Mouse (Mus musculus) brain, embryonic 18.5 days (tissue): Measurements from ENCODE around the gene AF067061.
"Not testable (repeated sequence)": the region's sequence is repeated elsewhere in the genome, so short reads cannot be mapped to it uniquely, and the experiment has no call there.

Source experiments
- DNase-seq: peaks from one replicate; pipeline ENCODE4 v3.0.0-alpha.2; 2012; ENCODE audit warnings: low read depth, low spot score

AF067061 gene

DNA sequence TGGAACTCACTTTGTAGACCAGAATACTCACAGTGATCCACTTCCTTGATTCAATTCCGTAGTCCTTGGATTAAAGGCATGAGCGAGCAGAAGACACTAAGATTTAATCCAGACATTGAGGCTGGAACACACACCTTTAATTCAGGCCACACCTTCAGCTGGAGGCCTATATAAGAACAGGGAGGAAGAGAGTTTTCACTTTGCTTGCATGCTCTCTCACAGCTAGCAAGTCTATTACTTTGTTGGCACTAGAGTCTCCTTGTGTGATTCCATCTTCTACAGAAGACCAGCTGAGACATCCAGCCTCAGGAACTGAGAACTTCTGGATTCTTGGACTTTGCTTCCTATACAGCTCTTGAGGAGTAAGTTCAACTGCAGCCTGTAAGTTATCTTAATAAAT lies at the start of gene AF067061:
TSS of gene AF067061 (plus strand) at position 245 of the 400 bp plus-strand sequence.
- not testable (repeated sequence) for DNase-seq

DNA sequence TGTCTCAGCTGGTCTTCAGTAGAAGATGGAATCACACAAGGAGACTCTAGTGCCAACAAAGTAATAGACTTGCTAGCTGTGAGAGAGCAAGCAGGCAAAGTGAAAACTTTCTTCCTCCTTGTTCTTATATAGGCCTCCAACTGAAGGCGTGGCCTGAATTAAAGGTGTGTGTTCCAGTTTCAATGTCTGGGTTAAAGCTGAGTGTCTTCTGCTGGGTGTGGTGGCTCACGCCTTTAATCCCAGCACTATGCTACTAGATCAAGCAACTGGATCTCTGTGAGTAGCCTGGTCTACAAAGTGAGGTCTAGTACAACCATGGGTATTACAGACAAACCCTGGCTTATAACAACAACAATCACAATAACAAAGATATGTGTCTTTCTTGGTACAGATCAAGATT lies 47.1 kb upstream of the AF067061 start, which contains the start of gene Gm21762:
TSS of gene Gm21762 (minus strand) at position 101 of the 400 bp plus-strand sequence.
- not testable (repeated sequence) for DNase-seq

GRCm38 (mm10) chr13:120220922-120221321 lies 42.0 kb upstream of the AF067061 start:
- DNase-seq: not testable (repeated sequence)

GRCm38 (mm10) chr13:120223012-120223659 lies 39.8 kb upstream of the AF067061 start:
- DNase-seq: not testable (repeated sequence)

DNA sequence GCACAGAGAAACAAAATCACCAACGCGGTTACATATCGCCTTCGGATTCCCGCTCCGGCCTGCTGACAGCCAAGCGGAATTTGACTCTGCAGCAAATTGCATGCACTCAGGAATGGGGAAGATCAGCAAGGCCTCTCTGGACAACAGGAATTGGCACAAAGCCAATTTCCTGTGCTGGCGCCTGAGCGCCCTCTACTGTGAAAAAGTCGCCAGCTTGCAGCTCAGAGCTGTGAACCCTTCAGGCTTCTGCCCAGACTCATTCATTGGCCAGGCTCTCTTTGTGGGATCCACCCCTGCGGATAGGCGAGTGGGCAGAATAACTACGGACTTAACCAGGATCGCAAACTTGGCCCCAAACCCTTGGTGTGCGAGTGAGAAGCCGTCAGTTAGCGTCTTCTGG lies 31.1 kb upstream of the AF067061 start:
- DNase-seq: not testable (repeated sequence)

- not testable (repeated sequence) for DNase-seq
Observed at GRCm38 (mm10) chr13:120232447-120233049, 30.4 kb upstream of the AF067061 start.

GRCm38 (mm10) chr13:120238811-120239210 lies 24.1 kb upstream of the AF067061 start, which contains the start of gene Gm21731:
Gm21731 (plus strand) TSS chr13:120239111.
- DNase-seq: not testable (repeated sequence)

DNA sequence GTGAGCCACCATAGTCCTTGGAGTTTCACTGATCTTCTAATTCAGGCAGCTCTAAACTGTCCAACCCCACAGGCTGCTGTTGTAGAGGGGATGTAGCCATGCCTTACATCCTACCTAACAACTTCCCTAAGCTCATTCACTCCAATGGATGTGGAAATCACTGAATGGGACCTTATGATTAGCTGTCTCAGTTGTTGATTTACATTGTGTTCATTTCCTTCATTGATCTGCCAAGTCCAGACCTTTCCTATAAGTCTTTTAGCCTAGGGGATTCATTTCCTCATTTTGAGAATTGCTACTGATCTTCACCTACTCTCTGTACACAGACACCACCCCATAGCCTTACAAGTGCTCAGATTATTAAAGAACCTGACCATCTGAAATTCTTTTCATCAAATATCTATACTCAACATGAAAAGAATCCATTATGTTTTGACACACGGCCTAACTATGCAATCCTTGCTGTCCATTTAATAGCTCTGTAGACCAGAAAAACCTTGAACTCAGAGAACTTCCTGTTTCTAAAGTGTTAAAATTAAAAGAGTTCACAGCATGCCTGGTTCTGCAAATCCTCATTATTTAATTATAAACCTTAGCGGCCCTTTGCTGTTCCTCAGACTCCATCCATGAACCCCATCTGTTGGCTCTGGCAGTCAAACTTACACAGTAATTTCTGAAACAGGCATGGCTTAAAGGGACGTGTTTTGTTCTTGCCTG lies 11.5 kb upstream of the AF067061 start:
- not testable (repeated sequence) for DNase-seq

- not testable (repeated sequence) for DNase-seq
Observed at GRCm38 (mm10) chr13:120258817-120259658, 3.9 kb upstream of the AF067061 start.

GRCm38 (mm10) chr13:120259718-120260117 lies 3.2 kb upstream of the AF067061 start:
- not testable (repeated sequence) for DNase-seq

- not testable (repeated sequence) for DNase-seq
Observed at GRCm38 (mm10) chr13:120277837-120278236, 14.9 kb downstream of the AF067061 start.

GRCm38 (mm10) chr13:120278784-120279183 lies 15.9 kb downstream of the AF067061 start:
- DNase-seq: no peak

DNA sequence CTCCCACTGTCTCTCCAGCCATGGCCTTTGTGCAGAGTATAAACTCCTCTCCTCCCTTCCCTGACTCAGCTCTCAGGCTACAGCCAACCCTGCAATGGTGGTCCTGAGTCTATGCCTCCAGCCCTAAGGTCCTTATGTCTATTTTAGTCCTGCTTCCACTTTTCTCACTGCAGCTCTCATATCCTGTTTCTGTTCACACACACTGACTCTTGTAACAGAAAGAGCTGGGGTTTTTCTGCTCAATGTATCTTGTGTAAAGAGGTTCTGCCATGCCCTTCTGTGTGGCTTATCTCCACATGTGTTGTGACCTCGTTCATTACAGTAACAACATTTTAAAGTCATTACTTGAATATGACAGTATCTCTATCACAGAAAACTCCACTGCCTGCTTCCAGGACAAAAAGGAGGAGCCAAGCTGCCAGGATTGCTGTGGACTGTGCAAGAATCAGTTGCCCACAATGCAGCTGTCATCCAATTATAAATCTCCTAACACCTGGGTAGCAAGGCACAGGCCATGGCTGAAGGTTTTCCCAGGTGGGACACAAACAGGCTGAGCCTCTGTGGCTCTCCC lies 36.5 kb downstream of the AF067061 start:
- DNase-seq: no peak

- no peak for DNase-seq
Observed at GRCm38 (mm10) chr13:120299991-120300442, 37.1 kb downstream of the AF067061 start, which contains the start of gene BC147527. BC147527 (plus strand) TSS chr13:120300392.

DNA sequence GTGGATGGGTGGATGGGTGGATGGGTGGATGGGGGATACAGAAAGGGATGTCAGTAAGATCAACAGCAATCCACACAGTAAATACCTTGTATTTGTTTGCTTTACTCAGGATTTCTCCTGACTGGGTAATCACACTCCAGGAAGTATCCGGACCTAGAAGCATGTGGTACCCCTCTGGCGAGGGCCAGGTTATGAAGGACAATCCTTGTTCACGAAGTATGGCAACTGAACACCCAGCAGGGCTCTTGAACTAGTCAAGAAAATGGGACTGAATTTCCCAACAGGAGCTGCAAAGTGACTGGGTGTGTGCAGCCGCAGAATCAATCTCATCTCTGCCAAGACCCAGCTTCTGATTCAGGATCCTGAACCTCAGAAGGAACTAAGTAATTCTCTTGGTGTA lies 37.9 kb downstream of the AF067061 start:
- no peak for DNase-seq

DNA sequence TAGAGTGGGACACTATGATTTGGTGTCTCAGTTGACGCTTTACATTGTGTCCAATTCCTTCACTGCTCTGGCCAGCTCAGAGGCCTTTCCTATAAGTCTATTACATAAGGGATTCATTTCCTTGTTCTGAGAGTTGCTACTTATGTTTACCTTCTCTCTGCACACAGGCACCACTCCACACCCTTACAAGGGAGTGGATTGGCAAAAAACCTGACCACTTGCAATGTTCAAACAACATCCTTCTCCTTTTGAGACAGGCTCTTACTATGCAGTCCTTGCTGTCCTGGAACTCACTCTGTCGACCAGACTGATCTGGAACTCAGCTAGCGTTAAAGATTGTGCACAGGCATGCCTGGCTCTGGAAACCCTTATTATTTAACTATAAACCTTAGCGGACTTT lies 47.8 kb downstream of the AF067061 start:
- DNase-seq: no peak

GRCm38 (mm10) chr13:120313584-120313983 lies 50.7 kb downstream of the AF067061 start:
- DNase-seq: no peak
